Mouse (Mus musculus) granulocyte monocyte progenitor cell, adult 5-6 weeks (primary cell): ENCODE measurements around the gene Pdzd2. TPM values are rescaled to one million over a fixed set of nuclear protein-coding genes. Genes with fewer than 3 reads are reported as not detected.

Experiments
- ATAC-seq: replicated peaks from 2 replicates; pipeline ENCODE4 v1.8.0; 2016; ENCODE audit warnings: mild to moderate bottlenecking, moderate TSS enrichment, inconsistent platforms; ENCODE audit not compliant: poor library complexity, severe bottlenecking
- total RNA-seq, 2 experiments: library from RNA; stranded (forward) in 1 of 2; stranded (reverse) in 1 of 2; fragments of 200-712, 200-1000 nt in 1 of 2; fragments of >200 nt in 1 of 2; fragmentation: Nextera tagmentation in 1 of 2; gene quantifications; 2 replicates each; pipeline ENCODE4 v1.2.3; 2014 to 2017

Pdzd2 gene
- total RNA-seq, 2 experiments from 2014 or later, result 0.13 to 0.15 TPM

GRCm38 (mm10) chr15:12337779-12338137 lies 402.0 kb downstream of the Pdzd2 start:
- no peak for ATAC-seq

DNA sequence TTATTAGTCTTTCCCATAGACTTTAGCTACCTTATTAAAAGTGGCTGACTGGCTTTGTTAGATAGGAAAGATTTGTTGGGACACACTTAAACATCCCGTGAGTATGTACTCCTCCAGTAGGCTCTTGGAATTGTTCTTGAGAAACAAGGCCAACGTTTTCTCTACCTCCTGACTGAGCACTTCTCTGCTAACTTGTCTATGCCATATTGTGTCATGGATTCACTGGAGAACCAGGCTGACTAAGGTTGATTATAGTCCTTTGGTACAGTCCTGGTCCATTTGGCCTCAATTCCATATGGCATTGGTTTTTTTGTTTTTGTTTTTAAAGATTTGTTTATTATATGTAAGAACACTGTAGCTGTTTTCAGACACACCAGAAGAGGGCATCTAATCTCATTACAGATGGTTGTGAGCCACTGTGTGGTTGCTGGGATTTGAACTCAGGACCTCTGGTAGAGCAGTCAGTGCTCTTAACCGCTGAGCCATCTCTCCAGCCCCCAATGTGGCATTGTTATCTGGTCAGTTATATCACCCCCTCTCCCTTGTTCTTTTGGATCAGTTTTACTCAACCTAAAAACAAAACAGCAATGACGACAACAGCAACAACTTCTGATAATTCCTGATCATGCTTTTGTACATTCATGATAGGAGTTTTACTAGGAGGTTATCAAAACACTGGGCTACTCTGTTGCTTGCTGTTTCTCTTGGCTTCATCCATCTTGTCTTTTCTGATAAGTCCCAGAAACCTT lies 402.5 kb downstream of the Pdzd2 start:
- ATAC-seq, result no peak

GRCm38 (mm10) chr15:12334381-12334780 lies 405.3 kb downstream of the Pdzd2 start:
- ATAC-seq, result no peak

- ATAC-seq, result no peak
Measured at GRCm38 (mm10) chr15:12331300-12331699, 408.4 kb downstream of the Pdzd2 start.

DNA sequence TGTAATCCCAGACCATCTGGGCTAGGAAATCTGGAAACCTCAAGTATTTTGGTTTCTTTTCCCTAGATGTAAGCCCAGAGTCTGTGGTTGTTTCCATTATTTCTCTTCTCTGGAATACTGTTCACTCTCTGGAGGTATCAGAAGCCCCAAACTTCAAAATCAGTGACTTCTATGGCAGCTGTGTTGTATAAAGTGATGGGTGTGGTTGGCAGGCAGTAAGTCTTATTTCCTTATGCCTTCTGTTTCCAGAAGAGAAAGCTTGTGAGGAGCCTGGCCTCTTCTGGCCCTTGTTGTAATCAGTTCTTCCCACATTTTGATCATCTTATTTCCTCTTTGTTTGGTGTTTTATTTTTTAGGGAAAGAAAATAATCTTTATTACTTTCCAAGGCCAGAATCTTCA lies 408.8 kb downstream of the Pdzd2 start:
- no peak for ATAC-seq

DNA sequence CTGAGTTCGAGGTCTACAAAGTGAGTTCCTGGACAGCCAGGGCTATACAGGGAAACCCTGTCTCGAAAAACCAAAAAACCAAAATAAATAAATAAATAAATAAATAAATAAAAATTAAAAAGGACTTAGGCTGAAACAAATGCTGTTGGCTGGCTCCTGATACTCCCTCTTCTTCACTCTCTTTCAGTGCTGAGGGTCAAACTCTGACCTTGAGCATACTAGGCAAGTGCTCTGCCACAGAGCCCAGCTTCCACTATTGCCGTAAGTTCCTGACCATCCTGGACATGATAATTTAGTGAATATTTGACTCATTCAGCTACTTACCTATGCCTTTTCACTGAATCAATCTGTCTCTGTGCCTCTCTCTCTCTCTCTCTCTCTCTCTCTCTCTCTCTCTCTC lies 409.3 kb downstream of the Pdzd2 start:
- ATAC-seq, result no peak

- no peak for ATAC-seq
Measured at GRCm38 (mm10) chr15:12324326-12324725, 415.4 kb downstream of the Pdzd2 start.

DNA sequence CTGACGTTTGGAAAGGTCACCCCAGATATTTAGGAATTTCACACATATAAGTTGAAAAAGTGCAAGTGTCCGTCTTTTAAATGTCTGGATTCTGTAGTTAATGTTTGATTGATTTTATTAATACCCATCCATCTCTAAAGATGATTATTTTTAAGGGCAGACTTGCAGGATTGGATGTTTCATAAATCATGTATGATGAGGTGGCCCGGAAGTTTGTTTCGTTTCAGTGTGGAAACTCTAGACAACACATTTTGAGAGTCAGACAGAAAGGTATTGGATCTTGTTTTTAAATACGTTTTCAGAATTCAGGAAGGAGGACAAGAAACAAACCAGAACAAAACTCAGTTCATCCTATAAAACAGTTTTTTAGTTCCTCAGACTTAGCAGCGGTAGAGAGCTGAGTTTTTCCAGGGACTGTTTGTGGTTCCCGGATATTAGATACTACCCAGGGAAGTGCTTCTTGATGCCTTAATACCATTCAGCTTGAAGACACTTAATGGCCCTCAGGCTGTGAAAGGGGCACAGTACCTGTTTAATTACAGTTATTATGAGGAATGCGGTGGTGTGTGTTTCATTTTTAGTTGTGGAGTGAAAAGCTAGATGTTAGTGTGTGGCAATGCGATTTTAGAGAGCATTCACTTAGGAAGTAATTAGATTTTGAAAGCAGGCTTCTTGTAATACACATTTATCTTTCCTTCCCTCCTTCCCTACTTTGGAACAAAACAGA lies 416.9 kb downstream of the Pdzd2 start:
- ATAC-seq, result no peak

DNA sequence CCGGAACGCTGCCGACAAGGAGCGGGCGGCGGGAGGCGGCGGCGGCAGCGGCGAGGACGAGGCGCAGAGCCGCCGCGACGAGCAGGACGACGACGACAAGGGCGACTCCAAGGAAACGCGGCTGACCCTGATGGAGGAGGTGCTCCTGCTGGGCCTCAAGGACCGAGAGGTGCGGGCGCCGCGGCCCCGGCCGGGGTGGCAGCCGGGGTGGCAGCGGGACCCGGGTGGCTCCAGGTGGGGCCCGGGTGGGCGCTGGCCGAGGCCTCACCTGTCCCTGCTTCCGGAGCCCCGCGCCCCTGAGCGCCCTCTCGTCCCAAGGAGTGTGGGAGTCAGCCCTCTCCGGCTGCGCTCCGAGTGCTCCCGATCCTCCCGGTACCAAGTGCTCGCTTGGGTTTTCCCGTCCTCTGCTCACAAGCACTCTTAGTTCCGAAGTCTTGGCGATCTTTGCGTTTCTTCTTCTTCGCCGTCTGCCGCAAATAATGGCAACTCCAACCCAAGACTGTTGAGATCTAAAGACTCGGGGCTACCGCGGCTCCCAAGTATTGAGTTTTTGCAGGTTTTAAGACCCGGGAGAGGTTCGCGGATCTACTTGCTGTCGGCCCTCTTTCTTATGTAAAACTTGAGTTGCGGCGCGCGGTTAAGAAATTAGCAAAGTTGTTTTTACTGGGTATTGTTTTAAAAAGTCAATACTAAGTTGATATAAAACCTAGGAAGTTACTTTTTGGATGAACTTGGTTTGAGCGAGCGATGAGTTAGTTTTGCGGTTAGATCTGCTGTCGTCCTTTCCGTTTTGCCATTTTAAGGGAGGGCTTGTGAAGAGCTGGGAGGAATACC lies 417.7 kb downstream of the Pdzd2 start, which contains the start of gene 1810049J17Rik:
Gene 1810049J17Rik (minus strand): TSS at position 112 of the 834 bp plus-strand sequence.
- ATAC-seq, result peak; percentile 16; the same call in 1 of the 2 replicates

DNA sequence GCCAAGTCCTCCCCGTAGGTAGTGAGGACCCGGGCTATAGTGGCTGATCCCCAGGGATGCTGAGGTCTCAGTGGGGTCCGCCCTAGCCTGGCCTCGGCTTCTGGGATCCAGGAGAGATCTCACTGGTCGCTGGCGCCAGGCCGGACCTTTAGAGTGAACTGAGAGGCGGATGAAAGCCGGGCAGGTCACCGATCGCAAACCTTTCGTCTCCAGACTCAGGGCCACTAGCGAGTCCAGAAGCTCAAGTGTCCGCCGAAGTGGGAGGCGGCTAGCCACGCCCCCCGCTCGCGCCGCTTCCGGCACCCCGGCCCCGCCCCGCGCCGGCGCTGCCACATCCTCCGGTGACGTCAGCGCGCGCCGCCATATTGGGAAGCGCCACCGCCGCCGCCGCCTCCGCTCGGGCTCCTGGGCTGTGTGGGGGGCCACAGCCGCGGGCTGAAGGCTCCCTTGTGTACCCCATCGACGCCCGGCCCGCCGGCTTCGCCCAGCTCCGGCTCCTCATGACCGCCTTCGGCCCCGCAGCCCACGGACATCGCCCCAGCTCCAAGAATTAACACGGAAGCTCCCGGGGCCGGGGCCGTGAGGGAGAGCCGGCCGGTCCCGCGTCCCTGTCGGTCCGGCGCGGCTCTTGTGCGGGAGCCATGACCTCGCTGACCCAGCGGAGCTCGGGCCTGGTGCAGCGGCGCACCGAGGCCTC lies 418.5 kb downstream of the Pdzd2 start, which contains the start of gene Golph3:
Gene Golph3 (plus strand): TSS at position 360 of the 697 bp plus-strand sequence.
- ATAC-seq, result peak; percentile 85

DNA sequence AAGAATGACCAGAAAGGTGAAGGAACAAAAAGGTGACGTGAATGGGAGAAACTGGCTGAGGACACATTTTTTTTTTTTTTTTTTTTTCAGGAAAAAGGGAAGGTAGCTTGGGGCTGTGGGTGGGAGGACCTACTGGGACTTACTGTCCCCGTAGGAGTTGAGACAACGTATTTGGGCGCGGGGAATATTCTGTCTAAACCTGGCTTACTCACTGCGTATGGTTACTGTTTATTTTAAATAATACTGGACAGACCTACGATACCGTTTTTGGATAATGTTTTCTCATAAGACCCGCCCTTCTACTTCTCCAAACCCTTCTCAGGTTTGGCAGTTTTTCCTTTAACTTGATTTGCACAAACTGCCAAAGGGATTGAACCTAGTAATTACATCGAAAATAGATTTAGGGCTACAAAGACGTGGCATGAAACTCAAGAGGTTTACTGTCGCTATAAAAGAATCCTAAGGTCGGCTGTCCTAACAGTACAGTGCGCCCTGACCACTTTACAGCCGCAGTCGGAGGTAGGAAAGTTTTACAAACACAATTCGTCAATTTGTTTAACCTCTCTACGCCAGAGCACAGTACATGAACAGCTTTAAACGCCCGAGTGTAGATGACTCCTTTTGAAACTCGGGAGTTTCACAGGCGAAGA lies 419.2 kb downstream of the Pdzd2 start:
- no peak for ATAC-seq

- ATAC-seq, result no peak
Measured at GRCm38 (mm10) chr15:12319889-12320288, 419.8 kb downstream of the Pdzd2 start.

GRCm38 (mm10) chr15:12318451-12318850 lies 421.3 kb downstream of the Pdzd2 start:
- no peak for ATAC-seq

- no peak for ATAC-seq
Measured at GRCm38 (mm10) chr15:12317290-12317689, 422.4 kb downstream of the Pdzd2 start.

DNA sequence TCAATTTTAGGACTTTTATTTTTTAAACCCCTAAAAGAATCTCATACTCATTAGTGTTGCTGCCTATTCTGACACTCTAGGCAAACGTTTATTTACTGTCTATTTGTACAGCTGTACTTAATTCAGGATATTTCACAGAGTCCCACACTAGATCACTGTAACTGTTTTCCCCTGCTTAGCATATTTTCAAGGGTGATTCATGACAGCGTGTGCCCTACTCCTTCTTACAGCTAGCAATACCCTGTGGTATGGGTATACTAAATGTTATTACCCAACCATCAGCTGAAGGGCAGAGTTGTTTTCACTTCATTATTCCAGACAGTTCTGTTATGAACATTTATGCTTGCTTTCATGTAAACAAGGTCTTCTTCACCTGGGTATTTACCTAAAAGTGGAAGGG lies 423.7 kb downstream of the Pdzd2 start:
- ATAC-seq, result no peak

DNA sequence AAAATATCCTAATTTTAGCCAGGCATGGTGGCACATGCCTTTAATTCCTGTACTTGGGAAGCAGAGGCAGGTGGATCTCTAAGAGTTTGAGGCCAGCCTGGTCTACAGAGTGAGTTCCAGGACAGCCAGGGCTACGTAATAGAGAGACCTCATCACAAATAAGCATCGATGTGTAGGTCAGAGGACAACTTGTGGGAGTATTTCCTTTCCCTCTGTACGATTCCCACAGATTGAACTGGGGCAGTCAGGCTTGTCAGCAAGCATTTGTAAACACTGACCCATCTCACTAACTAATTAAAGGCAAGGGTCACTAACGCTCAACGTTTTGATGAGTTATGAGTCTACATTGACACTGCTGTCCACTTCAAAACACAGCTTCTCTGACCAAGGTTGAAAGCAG lies 425.1 kb downstream of the Pdzd2 start:
- ATAC-seq, result no peak

DNA sequence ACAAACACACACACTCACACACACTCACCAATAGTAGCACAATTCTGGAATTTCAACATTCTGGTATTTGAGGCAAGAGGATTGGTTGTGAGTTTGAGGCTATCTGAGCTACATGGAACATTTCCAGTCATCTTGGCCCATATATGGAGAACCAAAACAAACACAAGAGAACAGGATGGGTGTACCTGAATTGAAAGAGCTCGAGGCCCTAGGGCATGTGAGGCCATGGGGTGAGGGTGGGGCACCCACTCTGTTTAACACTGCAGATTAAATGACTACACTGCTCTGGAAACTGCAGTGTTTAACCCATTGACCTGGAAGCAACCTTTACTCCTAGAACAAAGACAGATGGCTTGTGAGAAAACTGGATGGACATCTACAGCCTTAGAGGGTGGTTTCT lies 426.5 kb downstream of the Pdzd2 start:
- no peak for ATAC-seq

DNA sequence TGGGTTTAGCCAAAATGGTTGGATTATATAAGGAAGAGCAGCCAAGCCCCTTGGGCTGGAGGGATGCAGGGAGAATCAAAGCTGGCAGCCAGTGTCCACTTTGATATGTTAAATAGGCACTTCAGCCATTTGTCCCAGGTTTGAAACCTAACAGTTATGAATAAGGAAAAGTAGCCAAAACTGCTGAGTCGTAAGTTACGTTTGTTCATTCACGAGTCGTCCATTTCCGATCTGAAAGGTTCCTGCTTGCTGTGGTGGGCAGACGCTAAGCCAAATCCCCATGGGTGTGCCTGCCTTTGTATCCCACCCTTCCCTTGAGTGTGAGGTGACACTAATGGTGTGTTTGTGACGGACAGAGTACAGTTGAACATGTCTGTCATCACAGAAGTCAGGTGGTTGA lies 428.3 kb downstream of the Pdzd2 start:
- ATAC-seq, result no peak

GRCm38 (mm10) chr15:12310676-12311075 lies 429.0 kb downstream of the Pdzd2 start:
- ATAC-seq, result no peak
